Mouse (Mus musculus): ENCODE measurements at regions not wholly inside any gene's neighbourhood (a gene's known extent, or its start where the extent isn't known, plus 50 kb on each side); places are given as distances from the start of the nearest gene placed in this dataset.
"Not testable (repeated sequence)": the region's sequence is repeated elsewhere in the genome, so short reads cannot be mapped to it uniquely, and the experiment has no call there.

DNA sequence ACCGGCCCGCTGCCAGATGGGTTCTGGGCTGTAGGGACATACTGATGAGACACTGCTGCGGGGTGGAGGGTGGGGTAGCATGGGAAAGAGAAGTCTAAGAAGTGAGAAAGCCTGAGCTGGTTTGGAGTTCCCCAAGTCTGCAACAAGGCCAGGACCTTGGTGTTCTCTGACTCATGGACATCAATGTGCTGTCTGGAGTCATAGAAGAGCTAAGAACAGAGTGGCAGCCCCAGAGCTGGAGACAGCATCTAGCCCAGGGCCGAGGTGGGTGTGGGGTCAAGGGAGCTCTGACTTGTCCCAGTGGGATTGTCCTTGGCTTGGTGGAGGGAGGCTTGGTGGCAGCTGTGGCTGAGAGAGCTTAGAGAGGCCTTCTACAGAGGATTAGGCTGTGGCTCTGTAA, 600.4 kb upstream of the Klhl29 start:
- intact Hi-C loops (cut with DNase I), result no loop called here
- no peak for DNase-seq

GRCm38 (mm10) chr12:5969556-5969955, 594.1 kb upstream of the Klhl29 start:
- no peak for DNase-seq
- intact Hi-C loops (cut with DNase I), result no loop called here

DNA sequence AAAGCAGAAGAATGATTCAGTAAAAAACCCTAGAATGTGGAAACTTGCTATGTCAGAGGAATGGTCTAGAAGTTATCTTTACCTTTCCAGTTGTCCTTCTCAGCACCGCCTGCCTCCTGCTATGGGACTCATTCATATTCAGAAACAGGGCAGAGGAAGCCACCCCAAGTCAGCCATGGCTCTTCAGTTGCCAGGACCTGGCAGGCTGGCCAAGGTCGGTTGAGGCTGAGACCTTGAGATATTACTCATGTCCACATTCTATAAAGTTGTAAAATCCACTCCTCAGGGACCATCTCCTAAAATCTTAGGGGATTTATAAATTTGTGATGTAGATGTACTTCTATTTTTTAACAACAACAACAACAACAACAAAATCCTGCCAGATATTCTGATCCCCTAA, 580.7 kb upstream of the Klhl29 start:
- intact Hi-C loops (cut with DNase I), result no loop called here
- no peak for DNase-seq

DNA sequence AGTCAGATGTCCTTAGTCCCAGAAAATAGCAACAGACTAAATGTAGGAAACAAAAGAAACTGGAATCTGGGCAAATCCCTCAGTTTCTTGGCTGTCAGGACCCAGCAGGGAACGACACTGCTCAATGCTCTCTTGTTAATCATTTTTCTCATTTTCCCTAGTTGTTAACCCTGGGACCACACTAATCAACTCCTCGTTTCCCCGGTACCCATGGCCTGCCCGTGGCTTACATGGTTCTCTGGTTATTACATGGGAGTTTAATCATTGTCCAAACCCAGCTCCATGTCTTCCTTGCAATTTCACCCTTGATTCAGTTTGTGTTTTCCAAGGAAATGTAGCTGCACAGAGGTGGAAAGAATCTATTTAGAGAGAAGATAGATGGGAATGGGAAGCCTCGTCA, 580.1 kb upstream of the Klhl29 start:
- intact Hi-C loops (cut with DNase I), result no loop called here
- DNase-seq, result no peak

- no peak for DNase-seq
- intact Hi-C loops (cut with DNase I), result no loop called here
Measured at GRCm38 (mm10) chr12:5943346-5943925, 568.0 kb upstream of the Klhl29 start.

- intact Hi-C loops (cut with DNase I), result no loop called here
- DNase-seq, result no peak
Measured at GRCm38 (mm10) chr12:5921262-5921661, 545.8 kb upstream of the Klhl29 start.

- intact Hi-C loops (cut with DNase I), result no loop called here
- DNase-seq, result no peak
Measured at GRCm38 (mm10) chr12:5918030-5918429, 542.5 kb upstream of the Klhl29 start.

GRCm38 (mm10) chr12:5906251-5906650, 530.8 kb upstream of the Klhl29 start:
- intact Hi-C loops (cut with DNase I), result no loop called here

DNA sequence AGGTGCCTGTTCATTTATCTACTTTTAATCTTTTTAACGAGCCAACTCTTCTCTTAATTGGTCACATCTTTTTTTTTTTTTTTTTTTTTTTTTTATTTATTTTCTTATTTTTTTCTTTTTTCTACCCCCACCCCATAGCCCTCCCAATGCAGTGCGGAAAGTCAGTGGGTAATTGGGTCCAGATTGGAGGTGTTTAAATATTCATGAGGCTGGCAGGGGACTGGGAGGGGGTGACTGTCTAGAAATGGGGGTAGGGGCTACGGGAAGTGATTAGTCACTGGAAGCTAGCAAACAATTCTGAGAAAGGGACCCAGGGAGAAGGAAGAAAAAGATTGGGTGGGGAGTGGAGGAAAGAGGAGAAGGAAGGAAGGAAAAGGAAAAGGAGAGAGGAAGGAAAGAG, 516.3 kb upstream of the Klhl29 start:
- DNase-seq; intact Hi-C loops (cut with DNase I): not testable (repeated sequence)

More at GRCm38 (mm10) chr12:5906251-5906650, 530.8 kb upstream of the Klhl29 start:
- peak in 1 of 2 experiments; percentile 1 for DNase-seq

- intact Hi-C loops (cut with DNase I), result no loop called here
- DNase-seq, result no peak
Measured at GRCm38 (mm10) chr12:5866701-5867100, 491.2 kb upstream of the Klhl29 start.

DNA sequence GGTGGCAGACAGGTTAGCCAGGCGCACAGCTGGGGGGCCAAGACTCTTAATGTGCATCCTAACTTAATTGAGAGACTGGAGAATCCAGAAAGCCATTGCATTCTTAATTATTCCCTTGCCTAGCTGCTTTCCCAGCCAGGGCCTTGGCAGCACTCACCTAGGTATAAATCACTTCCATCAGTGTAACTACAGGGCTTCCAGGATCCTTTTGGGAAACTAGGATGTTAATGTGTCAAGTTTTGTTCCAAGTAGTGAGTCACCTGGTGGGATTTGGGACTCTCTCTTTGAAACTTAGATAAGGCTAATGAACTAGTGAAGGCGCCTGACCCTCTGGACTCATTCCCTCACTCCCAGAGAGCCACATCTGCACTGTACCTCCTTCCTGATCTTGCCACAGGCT, 484.3 kb upstream of the Klhl29 start:
- DNase-seq, result no peak
- intact Hi-C loops (cut with DNase I), result no loop called here

DNA sequence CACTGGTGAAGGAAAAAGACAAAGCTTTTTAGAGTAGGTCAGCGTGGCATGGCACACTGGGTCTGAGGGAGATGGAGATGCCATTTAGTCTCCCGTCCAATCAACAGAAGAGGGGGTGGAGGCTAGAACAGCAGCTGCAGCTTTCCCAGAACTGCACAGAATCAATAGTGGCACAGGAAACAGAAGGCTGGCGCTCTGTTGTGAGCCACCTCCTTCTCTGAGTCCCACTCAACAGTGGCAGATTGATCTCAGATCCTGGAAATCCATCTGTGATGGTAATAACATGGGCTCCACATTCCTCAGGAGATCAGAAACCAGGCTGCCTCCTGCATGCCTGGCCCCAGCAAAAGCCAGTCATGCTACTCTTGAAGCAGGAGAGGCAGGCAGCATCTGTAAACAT, 480.9 kb upstream of the Klhl29 start:
- intact Hi-C loops (cut with DNase I), result no loop called here
- no peak for DNase-seq

GRCm38 (mm10) chr12:5810427-5810826, 434.9 kb upstream of the Klhl29 start:
- DNase-seq, result peak; percentile 42 to 47
- intact Hi-C loops (cut with DNase I), result no loop called here

- intact Hi-C loops (cut with DNase I), result no loop called here
- peak; percentile 6 to 10 for DNase-seq
Measured at GRCm38 (mm10) chr12:5810009-5810408, 434.5 kb upstream of the Klhl29 start.

GRCm38 (mm10) chr12:5807996-5808886, 432.8 kb upstream of the Klhl29 start:
- intact Hi-C loops (cut with DNase I), result no loop called here
- DNase-seq, result no peak

DNA sequence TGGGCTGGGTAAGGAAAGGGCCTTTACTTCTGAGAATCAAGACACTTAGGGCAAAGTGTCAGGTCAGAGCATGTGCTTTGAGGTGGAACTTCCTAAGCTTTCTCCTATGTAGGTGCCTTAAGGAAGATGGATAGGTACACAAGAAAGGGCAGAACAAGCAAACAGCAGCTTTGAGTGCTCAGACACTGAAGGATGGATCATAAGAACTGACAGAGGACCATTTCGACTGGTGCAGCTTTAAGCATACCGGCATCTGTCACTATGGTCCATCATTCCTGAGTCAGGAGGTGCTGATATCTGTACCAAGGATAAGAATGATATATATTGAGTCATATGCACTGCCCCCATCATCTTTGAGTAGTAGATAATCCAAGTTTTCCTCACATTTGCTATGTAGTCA, 430.2 kb upstream of the Klhl29 start:
- DNase-seq, result no peak
- intact Hi-C loops (cut with DNase I), result no loop called here

- intact Hi-C loops (cut with DNase I), result no loop called here
- peak; percentile 77 to 78 for DNase-seq
Measured at GRCm38 (mm10) chr12:5793051-5793450, 417.6 kb upstream of the Klhl29 start.

DNA sequence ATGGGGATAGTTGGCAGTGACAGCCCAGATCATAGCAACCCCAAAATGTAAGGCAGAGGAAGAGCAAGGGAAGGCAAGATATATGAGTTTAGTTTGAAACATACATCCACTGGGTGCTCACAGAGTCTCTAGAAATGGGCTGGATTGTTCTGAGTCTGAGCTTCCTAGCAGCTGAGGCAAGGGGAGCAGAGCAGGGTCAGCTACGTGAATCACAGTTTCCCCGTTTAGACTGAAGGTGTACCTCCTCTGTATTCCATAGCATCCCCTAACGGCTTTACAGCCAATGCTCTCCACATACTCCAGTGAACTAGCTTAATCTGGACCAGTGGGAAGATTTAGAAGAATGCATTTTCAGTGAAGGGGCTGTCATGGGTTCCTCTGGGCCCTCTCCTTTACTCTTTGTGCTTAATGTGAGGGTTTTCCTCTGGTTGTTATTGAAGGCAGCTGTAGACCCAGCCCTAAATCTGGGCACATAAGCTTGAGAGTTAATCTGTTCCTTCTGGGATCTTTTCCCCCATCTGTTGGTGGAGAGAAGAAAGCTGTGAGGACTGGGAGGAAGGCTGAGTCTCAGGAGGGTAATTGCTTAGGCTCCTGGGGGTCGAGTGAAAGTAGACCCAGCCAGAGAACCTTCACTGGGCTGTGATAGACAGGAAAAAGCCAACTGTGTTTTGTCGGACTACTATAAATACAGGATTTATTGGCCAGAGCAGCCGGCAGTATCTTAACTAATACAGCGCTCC, 411.8 kb upstream of the Klhl29 start:
- DNase-seq, result no peak
- intact Hi-C loops (cut with DNase I), result no loop called here

DNA sequence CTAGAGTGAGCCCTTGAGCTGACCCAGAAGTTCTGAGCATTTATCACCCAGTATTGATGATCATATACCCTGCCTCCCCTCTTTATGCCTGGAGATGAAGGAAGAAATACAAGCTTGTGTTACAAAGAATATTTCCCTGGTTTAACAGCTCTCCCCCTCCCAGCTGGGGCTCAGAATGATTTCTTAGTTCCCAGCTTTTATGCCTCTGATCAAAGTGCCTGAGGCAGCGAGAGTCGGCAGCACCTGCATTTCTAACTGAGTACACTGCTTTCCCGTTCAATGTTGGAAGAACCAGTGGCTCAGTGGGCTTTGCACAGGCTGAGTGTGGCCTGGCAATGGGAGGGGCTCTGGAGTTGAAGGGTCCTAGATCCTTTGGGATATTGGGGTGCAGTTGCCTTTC, 405.8 kb upstream of the Klhl29 start:
- intact Hi-C loops (cut with DNase I), result no loop called here
- no peak for DNase-seq

GRCm38 (mm10) chr12:5777556-5777955, 402.1 kb upstream of the Klhl29 start:
- DNase-seq, result peak; percentile 53 to 66
- intact Hi-C loops (cut with DNase I), result no loop called here

- no peak for DNase-seq
- intact Hi-C loops (cut with DNase I), result no loop called here
Measured at GRCm38 (mm10) chr12:5771399-5771978, 396.0 kb upstream of the Klhl29 start.
